Mouse (Mus musculus) spleen, embryonic (tissue): ENCODE data around the gene 1700057G04Rik.

Source experiments
- CTCF ChIA-PET: fragments of 350-600 bp; sonication (Branson Sonifier 250); formaldehyde crosslinking; loops from one replicate; lab custom pipeline; 2022; lab: Charles Lee

The 1700057G04Rik gene

DNA sequence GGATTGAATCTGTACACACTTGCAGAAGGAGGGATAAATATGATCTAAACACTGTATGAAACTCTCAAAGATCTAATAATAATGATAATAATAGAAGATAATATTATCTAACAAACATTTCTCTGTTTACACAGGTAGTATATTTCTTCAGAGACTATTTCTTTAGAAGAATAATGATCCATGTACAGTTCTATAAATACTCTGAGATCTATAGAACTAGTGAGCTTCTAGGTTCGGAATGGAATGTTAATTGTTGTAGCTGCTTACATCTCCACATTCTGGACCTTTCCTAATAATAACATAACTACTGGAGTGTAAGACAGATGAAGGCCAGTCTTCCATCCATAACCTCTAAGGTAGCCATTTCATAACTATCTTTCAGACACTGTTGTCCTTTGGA, at the start of gene 1700057G04Rik:
Gene 1700057G04Rik, plus strand, starts transcription at position 301 of the 400 bp plus-strand sequence.
- CTCF ChIA-PET = no interaction called here

DNA sequence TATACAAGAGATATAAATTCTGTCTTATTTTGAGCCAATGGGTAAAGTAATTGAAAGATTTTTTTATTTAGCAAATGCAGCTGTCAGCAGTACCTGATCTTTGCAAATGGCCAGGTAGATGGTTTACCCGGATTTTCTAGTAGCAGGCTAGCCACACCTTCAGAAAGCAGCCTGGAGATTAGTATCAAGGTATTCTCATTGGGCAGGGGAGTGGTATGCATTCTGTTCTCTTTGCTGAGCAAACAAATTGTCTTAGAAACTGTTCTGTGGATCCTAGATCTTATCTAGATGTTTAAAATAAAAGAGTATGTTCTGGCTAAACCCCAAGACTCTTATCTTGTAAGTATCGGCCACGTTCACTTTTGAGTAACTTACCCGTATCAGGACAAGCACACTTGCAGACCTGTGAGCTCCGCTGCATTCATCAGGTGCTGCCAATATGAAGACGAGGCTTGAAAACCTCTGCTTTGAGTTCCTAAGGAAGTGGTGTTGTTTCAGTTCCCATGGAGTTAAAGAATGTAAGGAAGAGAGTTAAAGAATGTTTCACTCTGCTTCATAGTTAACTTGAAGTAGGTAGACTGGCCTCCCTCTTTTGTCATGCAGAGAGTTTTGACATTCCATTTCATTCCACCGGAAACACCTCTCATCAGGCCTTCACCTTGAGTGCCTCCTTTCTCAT, 48.6 kb upstream of the 1700057G04Rik start:
- CTCF ChIA-PET = no interaction called here

DNA sequence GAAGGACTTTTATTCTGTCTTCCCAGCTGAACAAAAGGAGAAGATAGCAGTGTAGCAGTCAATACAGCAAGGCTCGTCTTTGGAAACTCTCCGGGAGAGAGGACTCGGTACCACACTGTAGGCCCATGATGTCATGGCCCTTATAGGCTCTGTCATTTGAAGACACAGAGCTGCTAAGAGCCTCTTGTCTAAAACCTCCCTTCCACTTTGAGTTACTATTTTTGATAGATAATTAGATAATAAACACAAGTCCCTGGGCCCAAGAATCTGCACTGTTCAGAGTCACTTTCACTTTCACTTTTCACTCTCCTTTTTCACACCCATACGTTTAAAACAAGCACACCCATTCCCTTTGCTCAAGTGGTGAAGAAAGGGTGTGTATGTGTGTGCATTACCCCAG, 43.5 kb upstream of the 1700057G04Rik start:
- CTCF ChIA-PET = no interaction called here

DNA sequence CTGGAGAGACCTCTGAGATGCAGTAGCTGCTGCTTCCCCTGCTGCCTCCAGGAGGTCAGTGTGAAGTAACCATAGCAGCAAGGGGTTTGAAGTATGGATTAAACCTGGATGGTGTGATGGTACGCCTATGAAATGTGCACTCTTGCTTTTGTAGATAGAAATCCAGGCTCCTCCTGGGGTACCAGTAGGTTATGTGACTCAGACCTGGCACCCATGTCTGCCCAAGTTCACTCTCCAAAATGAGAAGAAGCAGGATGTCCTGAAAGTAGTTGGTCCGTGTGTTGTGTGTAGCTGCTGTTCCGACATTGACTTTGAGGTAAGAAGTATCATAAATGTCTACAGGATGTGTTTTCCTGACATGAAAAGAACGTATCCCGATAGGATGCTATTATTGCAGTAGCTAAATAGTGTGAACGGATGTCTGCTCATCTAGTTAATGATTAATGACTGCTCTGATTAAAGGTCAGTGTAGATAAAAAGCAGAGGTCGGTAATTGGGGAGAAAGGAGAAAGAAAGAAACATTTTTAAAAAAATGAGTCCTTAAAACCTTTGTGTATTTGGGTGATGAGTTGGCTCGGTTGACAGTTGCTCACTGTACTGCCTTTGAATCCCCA, 42.5 kb upstream of the 1700057G04Rik start:
- CTCF ChIA-PET = no interaction called here

DNA sequence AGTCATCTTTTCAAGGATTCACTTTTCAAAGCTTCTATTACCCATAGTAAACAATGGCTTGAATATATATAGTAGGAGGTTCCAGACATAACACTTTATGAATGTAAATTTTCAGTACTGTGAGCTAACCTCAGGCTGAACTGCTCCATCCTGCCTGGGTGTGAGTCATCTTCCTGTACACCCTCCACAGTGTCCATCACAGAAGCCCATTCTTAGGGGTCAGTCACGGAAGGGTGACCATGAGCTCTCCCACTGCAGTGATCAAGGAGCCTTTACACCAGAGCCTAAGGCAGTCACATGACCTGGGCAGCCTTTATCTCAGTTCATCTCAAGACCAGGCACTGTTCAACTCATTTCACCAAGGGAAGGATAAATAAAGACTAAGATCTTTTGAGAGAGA, 41.4 kb upstream of the 1700057G04Rik start:
- CTCF ChIA-PET = no interaction called here

DNA sequence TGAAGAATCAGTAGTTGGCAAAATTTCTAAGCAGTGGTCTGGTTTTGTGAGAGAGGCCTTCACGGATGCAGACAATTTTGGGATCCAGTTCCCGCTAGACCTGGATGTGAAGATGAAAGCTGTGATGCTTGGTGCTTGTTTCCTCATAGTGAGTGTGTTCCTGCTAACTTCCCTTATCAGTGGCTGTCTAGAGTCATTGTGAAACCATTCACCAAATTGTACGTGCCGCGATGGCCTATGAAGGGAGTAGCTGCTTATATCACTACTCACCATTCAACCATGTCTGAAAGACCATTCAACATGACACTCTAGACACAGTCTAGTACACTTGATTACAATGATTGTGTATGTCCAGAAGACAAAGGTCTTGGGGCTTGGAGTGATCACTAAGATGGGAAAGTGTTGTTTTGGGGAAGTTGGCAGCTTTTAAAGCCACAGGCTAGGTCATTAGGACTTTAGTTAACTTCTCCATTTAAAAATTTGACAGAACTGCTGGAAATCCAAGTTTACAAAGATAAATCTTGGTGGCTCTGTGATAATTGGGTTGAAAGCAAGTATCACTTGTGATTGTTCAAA, 39.3 kb upstream of the 1700057G04Rik start:
- CTCF ChIA-PET = no interaction called here

DNA sequence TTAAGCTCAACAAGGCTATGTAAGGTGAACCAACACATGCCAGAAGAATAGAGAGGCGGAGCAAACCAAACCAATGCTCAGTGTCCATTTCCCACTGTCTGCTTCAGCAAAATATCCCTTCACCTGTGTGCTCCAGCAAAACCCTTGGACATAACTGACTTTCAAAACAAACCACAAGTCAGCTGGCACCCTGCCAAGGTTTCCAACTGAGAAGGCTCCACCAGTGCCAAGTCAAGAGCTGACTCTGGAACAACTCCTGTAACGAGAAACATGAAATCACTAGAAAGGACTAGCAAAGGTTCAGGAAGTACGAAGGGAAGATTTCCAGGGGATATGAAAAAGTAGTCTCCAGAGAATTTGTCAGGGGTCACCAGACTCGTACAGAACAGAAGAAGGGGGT, 38.2 kb upstream of the 1700057G04Rik start:
- CTCF ChIA-PET = no interaction called here

DNA sequence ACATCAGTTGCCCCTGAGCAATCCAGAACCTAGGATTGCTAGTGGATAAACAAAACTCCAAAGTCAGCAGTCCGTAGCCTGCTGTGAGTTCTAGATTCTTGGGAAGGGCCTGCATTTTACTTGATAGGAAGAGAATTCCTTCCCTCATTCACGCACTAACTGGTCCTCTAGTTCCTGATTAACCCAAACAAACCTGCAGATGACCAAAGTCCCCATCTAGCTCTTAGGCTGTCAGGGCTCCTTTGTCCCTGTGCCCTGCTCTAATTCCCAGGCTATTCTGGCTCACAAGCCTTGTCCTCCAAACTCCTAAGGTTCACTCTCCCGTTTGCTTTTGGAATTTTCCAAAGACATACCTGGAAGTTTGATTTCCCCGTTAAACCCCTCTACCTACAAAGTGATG, 36.5 kb upstream of the 1700057G04Rik start:
- CTCF ChIA-PET = no interaction called here

DNA sequence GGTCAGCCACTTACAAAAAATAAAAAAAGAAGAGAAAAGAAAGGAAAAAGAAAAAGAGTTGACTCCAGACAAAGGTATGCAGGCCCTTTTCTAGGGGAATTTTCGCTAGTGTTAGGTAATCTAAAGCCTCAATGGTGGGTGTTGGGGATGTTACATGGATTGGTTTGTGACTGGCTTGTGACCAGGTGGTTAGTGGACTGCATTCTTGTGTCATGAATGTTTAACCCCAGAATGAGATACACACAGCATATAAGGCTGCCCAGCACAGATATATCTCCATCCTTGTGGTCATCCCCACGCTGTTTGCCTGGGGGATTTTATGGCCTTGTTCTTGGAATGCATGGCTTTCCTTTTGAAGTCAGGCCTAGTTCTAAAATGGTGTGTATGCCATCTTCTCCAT, 35.9 kb upstream of the 1700057G04Rik start:
- CTCF ChIA-PET = no interaction called here

DNA sequence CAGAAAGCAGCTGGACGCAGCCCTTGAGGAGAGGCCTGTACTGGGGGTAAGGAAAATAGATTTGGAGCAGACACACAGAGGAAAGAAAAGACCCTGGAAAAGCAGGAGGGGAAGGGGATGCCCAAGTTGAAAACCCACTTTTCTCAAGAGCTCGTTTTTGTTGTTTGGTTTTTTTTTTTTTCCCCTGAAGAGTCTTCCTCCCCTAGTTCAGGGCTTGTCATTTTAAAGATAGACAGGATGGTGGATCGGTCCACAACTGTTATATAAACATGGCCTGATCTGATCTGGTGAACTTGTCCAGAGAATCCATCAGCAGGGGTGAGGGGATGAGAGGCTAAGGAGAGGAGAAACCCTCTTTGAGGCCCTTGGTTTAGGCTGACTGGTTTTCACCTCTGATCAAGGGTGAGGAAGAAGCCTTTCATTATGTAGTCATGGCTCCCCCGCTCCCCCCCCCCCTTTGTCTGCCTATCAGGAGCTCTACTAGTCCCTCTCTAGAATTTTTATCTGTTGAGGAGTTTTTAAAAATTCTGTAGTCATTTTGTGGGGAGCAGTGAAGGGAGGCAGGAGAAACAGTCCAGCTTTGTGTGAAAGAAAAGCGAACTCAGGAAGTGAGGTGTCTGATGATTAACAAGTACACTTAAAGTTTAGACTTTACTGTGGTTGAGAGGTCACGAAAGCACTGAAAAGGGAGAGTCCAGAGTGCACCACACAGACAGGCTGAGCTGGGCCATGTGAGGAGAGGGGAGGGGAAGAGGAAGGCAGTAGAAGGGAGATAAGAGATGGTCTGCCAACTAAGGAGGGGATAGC, 35.0 kb upstream of the 1700057G04Rik start:
- CTCF ChIA-PET = no interaction called here

DNA sequence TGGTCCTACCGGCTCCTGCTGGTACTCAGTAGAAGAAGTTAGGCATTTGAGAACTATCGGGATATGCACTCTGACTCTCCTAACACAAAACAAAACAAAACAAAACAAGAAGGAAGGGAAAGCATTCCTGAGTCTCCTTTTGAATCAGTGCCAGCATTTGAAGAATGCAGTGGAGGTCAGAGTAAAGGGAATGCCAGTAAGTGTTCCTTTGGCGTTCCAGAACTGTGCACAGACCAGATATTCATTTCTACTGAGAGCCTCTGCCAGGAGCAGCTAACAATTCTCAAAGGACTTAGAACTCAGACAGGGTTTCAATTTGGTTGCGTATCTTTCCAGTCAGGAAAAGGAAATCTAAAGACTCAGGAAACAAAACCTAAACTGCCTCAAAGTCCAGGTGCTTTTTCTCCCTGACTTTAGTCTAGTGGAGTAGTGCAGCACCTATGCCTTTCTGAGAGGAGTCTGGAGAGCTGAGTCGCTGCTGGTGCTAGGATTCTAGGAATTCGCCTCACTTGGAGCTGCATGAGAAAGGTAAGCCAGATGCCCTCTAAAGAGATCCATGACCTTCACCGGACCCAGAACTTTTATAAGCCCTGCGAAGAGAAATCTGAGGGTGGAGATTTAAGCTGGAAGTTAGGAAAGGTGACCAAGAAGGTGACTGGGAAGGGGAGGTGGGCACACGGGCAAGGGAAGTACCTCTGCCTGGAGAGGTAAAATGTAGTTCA, 33.5 kb upstream of the 1700057G04Rik start, which contains the start of gene Plscr2:
Gene Plscr2, plus strand, starts transcription at position 117 of the 722 bp plus-strand sequence.
- CTCF ChIA-PET = no interaction called here

DNA sequence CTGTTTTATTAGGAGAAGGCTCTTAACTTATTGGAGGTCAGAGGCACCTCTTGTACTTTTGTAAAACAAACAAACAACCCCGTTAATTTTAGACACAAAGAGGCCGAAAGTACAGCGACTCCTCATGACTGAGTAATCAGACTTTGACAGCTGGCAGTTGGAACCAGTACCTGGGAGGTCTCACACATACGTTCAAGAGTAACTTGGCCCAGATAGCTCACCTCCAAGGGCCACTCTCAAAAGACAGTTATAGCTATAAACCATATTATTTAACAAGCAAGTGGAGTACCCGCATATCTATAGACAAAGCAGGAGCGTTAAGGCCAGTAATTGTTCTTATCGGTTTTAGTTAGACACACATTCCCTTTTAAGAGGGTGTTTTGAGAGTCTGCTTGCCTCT, 32.8 kb upstream of the 1700057G04Rik start:
- CTCF ChIA-PET = no interaction called here

DNA sequence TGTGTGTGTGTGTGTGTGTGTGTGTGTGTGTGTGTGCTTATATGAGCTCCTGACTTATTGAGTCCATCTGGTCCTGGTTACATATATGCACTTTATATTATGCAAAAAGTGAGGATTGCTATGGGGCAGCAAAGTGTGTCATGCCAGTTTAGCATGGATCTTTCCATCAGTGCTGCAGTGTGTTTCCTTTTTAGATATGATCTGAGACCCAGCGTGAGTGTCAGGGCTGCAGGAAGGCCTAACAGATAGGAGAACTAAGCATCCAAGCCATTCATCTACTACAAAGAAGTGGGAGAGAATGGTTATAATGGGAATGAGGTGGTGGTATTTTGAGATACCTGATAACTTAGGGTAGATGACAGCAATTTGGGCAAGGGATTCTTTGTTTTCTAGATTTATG, 29.1 kb upstream of the 1700057G04Rik start:
- CTCF ChIA-PET = no interaction called here

DNA sequence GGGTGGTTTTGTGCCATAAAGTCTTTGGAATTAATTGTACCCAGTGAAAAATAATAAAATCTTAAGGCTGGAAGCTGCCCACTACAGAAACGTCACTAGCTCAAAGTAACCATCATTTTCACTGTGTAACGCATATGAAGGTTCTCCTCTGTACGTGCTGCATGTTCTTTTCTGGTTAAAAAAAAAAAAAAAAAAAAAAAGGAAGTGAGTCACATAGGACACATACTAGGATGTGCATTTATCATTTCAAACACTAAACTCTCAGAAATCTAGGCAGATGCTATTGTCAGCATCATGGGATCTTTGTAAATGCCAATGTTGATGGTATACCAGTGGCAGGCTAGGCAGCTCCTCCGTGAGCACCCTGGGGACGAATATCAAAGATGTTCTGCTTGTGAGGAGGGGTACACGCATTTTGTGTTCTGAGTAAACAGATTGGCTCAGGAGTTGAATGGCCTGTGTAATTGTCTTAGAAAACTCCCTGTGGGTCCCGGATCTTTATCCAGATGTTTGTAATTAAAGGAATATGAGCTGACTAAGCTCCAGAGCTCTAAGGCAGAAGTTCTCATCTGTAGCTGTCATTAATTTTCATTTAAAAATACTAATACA, 26.5 kb upstream of the 1700057G04Rik start:
- CTCF ChIA-PET = no interaction called here

DNA sequence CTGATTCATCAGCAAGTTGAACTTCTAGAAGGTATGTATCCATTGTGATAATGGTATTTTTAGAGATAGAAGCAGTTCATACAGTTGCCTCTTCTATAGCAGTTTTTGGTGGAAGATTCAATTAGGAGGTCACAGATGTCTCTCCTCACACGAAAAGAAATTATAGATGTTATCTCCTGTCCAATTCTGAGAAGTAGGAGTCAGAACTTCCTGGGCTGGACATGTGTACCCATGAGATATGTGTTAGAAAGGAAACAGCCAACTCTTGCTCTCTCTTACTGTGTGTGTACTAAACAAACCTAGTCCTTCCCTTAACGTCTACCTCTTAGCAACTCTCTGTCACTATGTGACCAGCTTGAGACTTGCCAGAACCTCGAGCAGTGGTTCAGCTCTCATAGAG, 19.5 kb upstream of the 1700057G04Rik start:
- CTCF ChIA-PET = no interaction called here

DNA sequence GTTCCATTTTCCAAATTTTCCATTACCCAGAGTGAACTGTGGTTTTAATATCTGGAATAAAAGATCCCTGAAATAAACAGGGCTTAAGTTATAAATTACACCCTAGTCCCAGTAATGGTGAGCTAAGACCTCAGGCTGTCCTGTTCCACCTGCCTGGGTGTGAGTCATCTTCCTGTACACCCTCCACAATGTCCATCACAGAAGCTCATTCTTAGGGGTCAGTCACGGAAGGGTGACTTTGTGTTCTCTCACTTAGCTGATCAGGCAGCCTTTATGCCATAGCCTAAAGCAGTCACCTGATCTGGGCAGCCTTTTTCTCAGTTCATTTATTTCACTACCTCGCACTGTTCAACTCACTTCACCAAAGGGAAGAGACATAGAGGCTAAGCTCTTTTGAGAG, 17.0 kb upstream of the 1700057G04Rik start:
- CTCF ChIA-PET = no interaction called here

DNA sequence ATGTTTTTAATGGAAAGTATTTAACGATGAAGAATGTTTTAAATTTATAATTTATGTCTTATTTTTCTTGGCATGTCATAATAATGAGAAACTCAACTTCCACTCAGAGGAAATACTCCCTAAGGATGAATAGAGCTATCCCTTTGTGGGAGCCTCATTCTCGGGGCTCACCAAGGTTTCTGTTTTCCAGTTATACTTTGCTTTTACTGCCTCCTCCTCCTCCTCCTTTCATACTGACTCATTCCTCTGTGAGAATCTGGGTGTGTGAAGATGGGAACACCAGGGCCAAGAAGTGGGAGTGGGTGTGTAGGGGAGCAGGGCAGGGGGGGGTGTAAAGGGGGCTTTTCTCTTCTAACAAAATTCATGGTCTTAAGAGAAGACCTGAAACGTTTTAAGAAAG, 16.3 kb upstream of the 1700057G04Rik start:
- CTCF ChIA-PET = no interaction called here

DNA sequence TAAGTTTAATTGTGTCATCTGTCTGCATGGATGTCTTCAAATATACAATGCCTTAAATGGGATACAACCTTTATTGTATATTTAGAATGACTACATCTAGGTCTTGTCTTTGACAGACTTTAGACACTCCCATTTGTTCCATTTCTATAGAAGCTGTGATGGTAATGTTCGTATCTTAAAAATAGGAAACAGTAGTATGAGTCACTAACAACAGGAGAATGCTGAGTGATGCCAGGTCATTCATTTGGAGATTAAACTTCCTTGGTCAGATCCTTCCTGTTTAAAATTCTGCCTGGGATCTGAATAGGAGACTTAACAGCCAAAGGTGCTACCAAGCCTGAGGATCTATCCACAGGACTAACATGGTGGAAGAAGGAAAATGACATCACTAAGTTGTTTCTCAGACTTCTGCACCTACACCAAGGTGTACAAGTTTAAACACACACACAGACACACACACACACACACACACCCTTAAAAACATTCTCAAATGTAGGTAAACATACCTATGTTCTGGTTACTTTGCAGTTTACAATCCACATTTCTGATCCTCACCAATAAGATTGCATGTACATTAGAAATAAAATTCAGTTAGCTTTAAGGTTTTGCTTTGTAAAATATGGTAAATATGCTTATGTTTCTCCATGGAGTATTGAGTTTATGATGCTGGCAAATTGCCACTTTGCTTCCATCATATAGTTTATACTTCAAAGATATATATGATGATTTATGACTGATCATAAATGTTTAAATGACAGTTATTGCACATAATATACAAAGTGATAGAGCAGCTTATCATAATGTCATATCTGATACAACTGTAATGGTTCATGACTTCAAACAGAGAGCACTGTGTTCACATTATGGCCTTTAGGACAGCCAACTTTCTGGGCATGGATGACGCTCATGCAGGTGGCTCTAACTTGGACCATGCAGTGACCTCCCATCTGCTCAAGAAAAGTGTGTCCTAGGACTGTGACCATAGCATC, 15.3 kb upstream of the 1700057G04Rik start:
- CTCF ChIA-PET = no interaction called here

DNA sequence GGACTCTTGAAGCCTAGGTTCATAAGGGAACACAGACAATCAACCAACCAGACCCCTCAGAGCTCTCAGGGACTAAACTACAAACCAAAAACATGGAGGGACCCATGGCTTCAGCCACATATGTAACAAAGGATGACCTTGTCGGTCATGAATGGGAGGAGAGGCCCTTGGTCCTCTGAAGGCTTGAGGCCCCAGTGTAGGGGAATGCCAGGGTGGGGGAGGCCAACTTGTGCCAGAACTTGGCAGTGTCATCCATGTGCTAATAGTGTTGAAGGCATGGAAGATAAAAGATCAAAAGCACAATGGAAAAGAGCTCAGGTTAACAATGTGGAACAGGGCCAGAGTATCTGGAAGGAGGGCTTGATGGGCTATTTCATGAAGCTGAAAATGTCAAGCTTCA, 10.9 kb upstream of the 1700057G04Rik start:
- CTCF ChIA-PET = no interaction called here

DNA sequence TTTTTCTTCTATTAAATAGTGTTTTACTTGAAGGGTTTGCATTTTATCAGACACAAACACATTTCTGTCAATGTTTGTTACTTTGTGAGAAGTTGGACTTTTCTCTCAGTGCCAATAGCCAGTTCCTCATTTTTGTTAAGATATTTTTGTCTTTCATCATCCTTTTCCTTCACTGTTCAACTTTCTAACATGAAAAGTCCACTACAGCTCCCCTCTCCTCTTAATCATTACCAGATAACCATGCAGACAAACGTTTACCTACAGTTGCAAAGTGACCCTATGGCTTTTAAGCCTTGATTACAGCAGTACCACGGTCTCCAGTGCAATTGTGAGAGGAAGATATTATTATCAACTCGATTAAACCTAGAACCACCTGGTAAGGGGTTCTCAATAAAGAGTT, 8.0 kb upstream of the 1700057G04Rik start:
- CTCF ChIA-PET = no interaction called here
